Mouse (Mus musculus) heart, embryonic 15.5 days (tissue): ENCODE data around the gene Bhlhb9. TPM values are rescaled to one million over a fixed set of nuclear protein-coding genes. Genes with fewer than 3 reads are reported as not detected.
"Not testable (repeated sequence)": the region's sequence is repeated elsewhere in the genome, so short reads cannot be mapped to it uniquely, and the experiment has no call there.

Source experiments
- ATAC-seq: fragments of 200-750 bp; cut with Nextera tagmentation; replicated peaks from 2 replicates; pipeline ENCODE4 v1.8.0; 2017; ENCODE audit warnings: low read depth, moderate TSS enrichment; ENCODE audit not compliant: insufficient number of reproducible peaks, insufficient read depth, low FRiP score
- H3K27ac ChIP-seq: fragments of 300-500 bp; sonication (generic); 2 replicates; pipeline ENCODE4 v1.5.1; 2015; ENCODE audit warnings: mild to moderate bottlenecking, inconsistent platforms
- H3K27me3 ChIP-seq: fragments of 300-500 bp; sonication (generic); 2 replicates; pipeline ENCODE4 v1.6.1; 2015; ENCODE audit warnings: inconsistent platforms
- H3K36me3 ChIP-seq: fragments of 300-500 bp; sonication (generic); 2 replicates; pipeline ENCODE4 v1.6.1; 2015; ENCODE audit warnings: mild to moderate bottlenecking, inconsistent platforms
- H3K4me1 ChIP-seq: fragments of 300-500 bp; sonication (generic); replicated peaks from 2 replicates; pipeline ENCODE4 v1.6.1; 2015; ENCODE audit warnings: inconsistent platforms
- H3K4me2 ChIP-seq: fragments of 300-500 bp; sonication (generic); 2 replicates; pipeline ENCODE4 v1.6.1; 2015; ENCODE audit warnings: inconsistent platforms, mild to moderate bottlenecking, moderate library complexity
- H3K4me3 ChIP-seq: fragments of 300-500 bp; sonication (generic); 2 replicates; pipeline ENCODE4 v1.5.1; 2015; ENCODE audit warnings: mild to moderate bottlenecking, inconsistent platforms
- H3K9ac ChIP-seq: fragments of 300-500 bp; sonication (generic); 2 replicates; pipeline ENCODE4 v1.6.1; 2015; ENCODE audit warnings: mild to moderate bottlenecking, inconsistent platforms
- H3K9me3 ChIP-seq: fragments of 300-500 bp; sonication (generic); replicated peaks from 2 replicates; pipeline ENCODE4 v1.6.1; 2016; ENCODE audit warnings: inconsistent platforms
- WGBS: fragments of 180-500 bp; shearing (Covaris S2); methylation state at CpG from one replicate; pipeline ENCODE4 v1.1.7; 2015; ENCODE audit warnings: mixed read lengths; 5-methylcytosine and 5-hydroxymethylcytosine counted together
- polyA plus RNA-seq: library from polyadenylated mRNA; unstranded; fragments of >200 nt; fragmentation: Nextera tagmentation; extraction: Ambion mirVana; gene quantifications from 2 replicates; pipeline ENCODE4 v1.2.1, GENCODE M21; 2015

Gene Bhlhb9
- polyA plus RNA-seq, 1 experiment from 2014 or later, result 62.3 TPM

DNA sequence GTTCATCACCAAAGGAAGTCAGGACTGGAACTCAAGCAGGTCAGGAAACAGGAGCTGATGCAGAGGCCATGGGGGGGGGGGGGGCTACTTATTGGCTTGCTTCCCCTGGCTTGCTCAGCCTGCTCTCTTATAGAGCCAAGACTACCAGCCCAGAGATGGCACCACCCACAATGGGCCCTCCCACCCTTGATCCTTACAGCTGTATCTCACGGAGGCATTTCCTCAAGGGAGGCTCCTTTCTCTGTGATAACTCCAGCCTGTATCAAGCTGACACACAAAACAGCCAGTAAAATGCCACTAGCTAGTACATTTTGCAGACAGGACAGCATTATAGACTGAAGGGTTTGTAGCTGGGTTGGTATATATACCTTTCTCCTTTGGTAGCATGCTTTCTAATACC lies 38.5 kb downstream of the Bhlhb9 start:
- ATAC-seq, H3K9me3 ChIP-seq, H3K4me2 ChIP-seq, H3K4me3 ChIP-seq, H3K4me1 ChIP-seq, H3K9ac ChIP-seq, H3K27ac ChIP-seq, H3K36me3 ChIP-seq, H3K27me3 ChIP-seq: not testable (repeated sequence)
- 46% methylated on average over 1 of the region's 1 CpGs for WGBS

DNA sequence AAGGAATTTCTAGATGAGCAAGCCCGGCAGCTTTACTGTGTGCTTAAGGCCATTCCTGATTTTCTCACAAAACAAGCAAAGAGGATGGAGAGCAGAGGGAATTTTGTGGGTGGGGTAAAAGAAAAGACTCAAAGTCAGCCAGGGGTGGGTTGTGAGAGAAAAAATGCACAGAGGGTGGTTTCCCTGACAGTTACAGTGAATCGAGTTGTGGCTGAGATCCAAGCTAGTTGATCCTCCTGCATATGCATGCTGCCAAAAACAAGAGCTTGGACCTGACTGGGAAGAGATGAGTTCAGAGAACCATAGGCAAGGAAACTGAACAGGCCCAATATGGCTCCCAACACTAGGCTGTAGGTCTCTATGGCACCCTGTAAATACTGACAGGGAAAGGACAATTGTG lies 40.5 kb downstream of the Bhlhb9 start:
- Histone ChIP-seq H3K36me3 (no peaks in the 10 kb centered on the region), H3K27ac (no peak overlapping the region), H3K4me1 (no peaks in the 10 kb centered on the region), H3K4me2 (no peak overlapping the region), H3K4me3 (no peak overlapping the region), H3K9ac (no peak overlapping the region), H3K27me3 (no peaks in the 10 kb centered on the region), H3K9me3 (no peaks in the 10 kb centered on the region)
- ATAC-seq, result no peak
- 77% methylated on average over 2 of the region's 2 CpGs for WGBS

- peak within 1 kb of the TSS; percentile 79 for H3K4me2 ChIP-seq
- not testable (repeated sequence) for H3K4me1 ChIP-seq, H3K27me3 ChIP-seq, H3K27ac ChIP-seq, H3K9me3 ChIP-seq, H3K36me3 ChIP-seq
- peak within 1 kb of the TSS; percentile 56 for H3K4me3 ChIP-seq
- peak within 1 kb of the TSS; percentile 56 for H3K9ac ChIP-seq
- 12% methylated on average over 29 of the region's 32 CpGs for WGBS
- peak; percentile 81 for ATAC-seq
Observed at GRCm38 (mm10) chrX:135838521-135839360, 41.3 kb downstream of the Bhlhb9 start, which contains the start of gene Gprasp2. TSS of gene Gprasp2 (plus strand) at chrX:135839034.

GRCm38 (mm10) chrX:135839397-135840391 lies 42.3 kb downstream of the Bhlhb9 start:
- 12% methylated on average over 17 of the region's 17 CpGs for WGBS
- H3K27me3 ChIP-seq, H3K4me1 ChIP-seq, H3K36me3 ChIP-seq, ATAC-seq, H3K9me3 ChIP-seq, H3K27ac ChIP-seq: not testable (repeated sequence)
- peak overlapping the region; percentile 56 for H3K4me3 ChIP-seq
- peak overlapping the region; percentile 56 for H3K9ac ChIP-seq
- H3K4me2 ChIP-seq, result peak overlapping the region; percentile 79

DNA sequence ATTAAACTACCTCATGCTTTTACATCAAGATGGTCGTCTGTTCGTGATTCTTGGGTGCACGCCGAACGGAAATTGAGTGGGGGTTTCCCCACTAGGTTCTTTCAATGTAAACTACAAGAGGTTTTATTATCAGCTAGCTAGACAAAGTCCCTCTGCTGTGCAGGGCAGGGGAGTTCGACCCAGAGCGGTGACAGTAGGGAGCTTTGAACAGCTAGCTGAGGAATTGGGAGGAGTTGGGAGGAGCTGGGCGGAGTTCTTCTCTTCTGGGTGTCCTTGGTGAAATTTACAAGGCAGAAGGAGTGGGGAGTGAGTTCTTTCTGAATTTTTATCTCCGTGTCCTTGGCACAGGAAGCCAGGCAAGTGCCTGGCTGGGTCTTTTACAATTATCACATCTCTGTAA lies 69.4 kb downstream of the Bhlhb9 start:
- ATAC-seq, H3K36me3 ChIP-seq, H3K4me1 ChIP-seq, H3K9ac ChIP-seq, H3K4me3 ChIP-seq, H3K27me3 ChIP-seq, H3K4me2 ChIP-seq, H3K27ac ChIP-seq, H3K9me3 ChIP-seq: not testable (repeated sequence)
- 64% methylated on average over 9 of the region's 9 CpGs for WGBS

DNA sequence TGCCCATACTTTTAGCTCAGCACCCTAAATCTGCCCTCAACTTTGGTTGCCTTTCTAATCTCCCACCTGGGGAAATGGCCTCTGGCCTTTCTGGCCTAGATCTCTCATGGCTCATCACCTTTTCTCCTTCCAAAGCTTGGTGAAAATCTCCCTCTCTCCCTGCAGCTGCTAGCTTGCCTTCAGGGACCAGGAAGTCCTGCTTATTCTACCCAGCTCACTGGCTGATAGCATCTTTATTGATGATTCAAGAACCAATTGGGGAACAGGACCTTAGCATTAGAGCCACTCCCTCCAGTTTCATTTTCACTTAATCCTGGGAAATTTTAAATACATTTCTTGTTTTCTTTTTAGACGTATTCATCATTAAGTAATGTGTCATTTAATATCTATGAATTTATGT lies 79.3 kb downstream of the Bhlhb9 start:
- Histone ChIP-seq H3K9me3 (no peaks in the 10 kb centered on the region), H3K27ac (no peak overlapping the region), H3K4me1 (no peaks in the 10 kb centered on the region), H3K4me2 (no peak overlapping the region), H3K9ac (no peak overlapping the region), H3K36me3 (no peaks in the 10 kb centered on the region), H3K27me3 (no peaks in the 10 kb centered on the region), H3K4me3 (no peak overlapping the region)
- WGBS, result 66% methylated on average over 1 of the region's 1 CpGs
- ATAC-seq, result no peak

- no peaks in the 10 kb centered on the region for H3K9me3 ChIP-seq
- no peak overlapping the region for H3K9ac ChIP-seq
- 77% methylated on average over 1 of the region's 1 CpGs for WGBS
- no peaks in the 10 kb centered on the region for H3K4me1 ChIP-seq
- H3K27me3 ChIP-seq, result no peaks in the 10 kb centered on the region
- no peak overlapping the region for H3K4me3 ChIP-seq
- no peak for ATAC-seq
- H3K4me2 ChIP-seq, result no peak overlapping the region
- no peak overlapping the region for H3K27ac ChIP-seq
- H3K36me3 ChIP-seq, result no peaks in the 10 kb centered on the region
Observed at GRCm38 (mm10) chrX:135879626-135880025, 82.2 kb downstream of the Bhlhb9 start.

DNA sequence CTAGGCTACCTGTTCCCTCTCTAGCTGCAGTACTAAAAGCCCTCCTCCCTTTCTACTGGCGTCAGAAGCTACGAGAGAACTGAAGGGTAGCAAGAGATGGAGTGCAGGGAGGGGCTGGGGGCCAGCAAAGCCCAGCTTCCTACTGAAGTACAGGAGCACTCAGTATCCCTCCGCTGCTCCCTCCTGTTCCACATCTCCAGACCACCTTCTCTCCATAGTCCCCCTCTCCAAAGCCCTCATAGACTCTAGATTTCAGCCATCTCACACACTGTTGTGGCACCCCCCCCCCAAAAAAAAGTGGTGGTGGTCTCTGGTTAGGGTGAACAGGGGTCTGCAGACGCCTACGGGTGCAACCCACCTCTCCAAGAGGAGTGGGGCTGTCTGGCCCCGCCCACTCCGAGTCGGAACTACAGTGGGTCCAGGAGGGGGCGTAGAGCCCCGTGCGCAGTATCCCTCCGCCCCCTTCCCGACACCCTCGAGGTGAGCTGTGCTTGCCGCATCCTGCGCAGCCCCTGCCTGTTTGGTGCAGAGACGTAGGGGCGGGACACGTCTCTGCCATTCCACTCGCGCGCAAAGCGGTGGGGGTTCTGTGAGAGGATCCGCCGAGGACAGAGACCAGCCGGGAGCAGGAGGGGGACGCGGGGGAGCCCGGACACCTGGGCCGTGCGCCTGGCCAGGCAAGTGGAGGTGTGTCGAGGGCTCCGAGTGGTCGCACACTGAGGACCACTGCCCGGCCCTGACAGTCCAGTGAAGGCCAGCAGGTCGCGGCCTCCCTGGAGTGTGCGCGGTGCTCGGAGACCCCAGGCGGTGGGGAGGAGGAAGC lies 88.2 kb downstream of the Bhlhb9 start:
- H3K9ac ChIP-seq, result peak overlapping the region; percentile 78
- WGBS, result 15% methylated on average over 38 of the region's 41 CpGs
- no peaks in the 10 kb centered on the region for H3K27me3 ChIP-seq
- ATAC-seq, result peak; percentile 96
- H3K9me3 ChIP-seq, result no peaks in the 10 kb centered on the region
- H3K4me2 ChIP-seq, result peak overlapping the region; percentile 63
- no peaks in the 10 kb centered on the region for H3K4me1 ChIP-seq
- H3K36me3 ChIP-seq, result peaks cover 16% of the 10 kb centered on the region
- H3K4me3 ChIP-seq, result peak overlapping the region; percentile 76
- peak overlapping the region; percentile 80 for H3K27ac ChIP-seq

- H3K4me2 ChIP-seq, result peak overlapping the region; percentile 63
- H3K9ac ChIP-seq, result peak overlapping the region; percentile 78
- H3K9me3 ChIP-seq, result no peaks in the 10 kb centered on the region
- H3K36me3 ChIP-seq, result peaks cover 16% of the 10 kb centered on the region
- peak; percentile 27; the same call in 1 of the 2 replicates for ATAC-seq
- WGBS, result 10% methylated on average over 11 of the region's 11 CpGs
- H3K4me3 ChIP-seq, result peak overlapping the region; percentile 76
- H3K27ac ChIP-seq, result peak overlapping the region; percentile 80
- H3K27me3 ChIP-seq, result no peaks in the 10 kb centered on the region
- H3K4me1 ChIP-seq, result no peaks in the 10 kb centered on the region
Observed at GRCm38 (mm10) chrX:135886234-135886585, 88.8 kb downstream of the Bhlhb9 start.

- Histone ChIP-seq H3K9ac (no peak overlapping the region), H3K4me3 (no peak overlapping the region), H3K4me2 (no peak overlapping the region), H3K4me1 (no peaks in the 10 kb centered on the region), H3K27me3 (no peaks in the 10 kb centered on the region), H3K36me3 (no peaks in the 10 kb centered on the region), H3K9me3 (no peaks in the 10 kb centered on the region), H3K27ac (no peak overlapping the region)
- ATAC-seq, result no peak
- WGBS, result 75% methylated on average over 4 of the region's 4 CpGs
Observed at GRCm38 (mm10) chrX:135916580-135916979, 119.2 kb downstream of the Bhlhb9 start.

GRCm38 (mm10) chrX:135917116-135917515 lies 119.7 kb downstream of the Bhlhb9 start:
- no peak for ATAC-seq
- Histone ChIP-seq H3K9me3 (no peaks in the 10 kb centered on the region), H3K27me3 (no peaks in the 10 kb centered on the region), H3K9ac (no peak overlapping the region), H3K36me3 (no peaks in the 10 kb centered on the region), H3K4me1 (no peaks in the 10 kb centered on the region), H3K4me3 (no peak overlapping the region), H3K27ac (no peak overlapping the region), H3K4me2 (no peak overlapping the region)
- 78% methylated on average over 1 of the region's 1 CpGs for WGBS
